Mouse (Mus musculus): ENCODE results near the gene 2610318N02Rik. TPM values are rescaled to one million over a fixed set of nuclear protein-coding genes. Genes with fewer than 3 reads are reported as not detected.

The 2610318N02Rik gene
- polyA plus RNA-seq, 1 experiment from 2014 or later: 174 TPM

- H3K27ac ChIP-seq (replicated peaks; ENCODE audit: low read depth, low read length): no peak overlapping the region
- peak overlapping the region; percentile 98 for H3K4me2 ChIP-seq (ENCODE audit: low read depth, severe bottlenecking)
- DNase-seq (ENCODE audit: low spot score) (peak; percentile 53), ATAC-seq (ENCODE audit: insufficient number of reproducible peaks, low FRiP score, low TSS enrichment, low read depth) (no peak)
- H3K9ac ChIP-seq (ENCODE audit: low read length): peak overlapping the region; percentile 40
- under 1% methylated on average over 41 of the region's 41 CpGs for WGBS
- peaks cover 6% of the 10 kb centered on the region for H3K27me3 ChIP-seq (ENCODE audit: control insufficient read depth, insufficient read depth, low read length)
- peaks cover 11% of the 10 kb centered on the region; the same call in 1 of the 2 replicates for H3K4me1 ChIP-seq (ENCODE audit: control insufficient read depth, insufficient read depth, low read length)
- H3K36me3 ChIP-seq (ENCODE audit: control insufficient read depth, insufficient read depth, low read length): 0 out of 2 replicates have a peak, but pooled peaks cover 4% of the 10 kb centered on the region
- peak overlapping the region; percentile 55 for H3K4me3 ChIP-seq (ENCODE audit: low read depth, low read length)
- no peaks in the 10 kb centered on the region for H3K9me3 ChIP-seq (ENCODE audit: control insufficient read depth, low read length)
Observed at GRCm38 (mm10) chr16:17147391-17147929, 22.5 kb upstream of the 2610318N02Rik start.

GRCm38 (mm10) chr16:17146772-17147235, 21.8 kb upstream of the 2610318N02Rik start, which contains the start of gene Ccdc116:
TSS of gene Ccdc116 (minus strand) at chr16:17147229.
- peak within 1 kb of the TSS; percentile 56 for H3K9ac ChIP-seq (ENCODE audit: low read length)
- DNase-seq (ENCODE audit: low spot score) (peak; percentile 89), ATAC-seq (ENCODE audit: insufficient number of reproducible peaks, low FRiP score, low TSS enrichment, low read depth) (peak; percentile 77)
- peak within 1 kb of the TSS; percentile 98 for H3K4me2 ChIP-seq (ENCODE audit: low read depth, severe bottlenecking)
- H3K4me1 ChIP-seq (ENCODE audit: control insufficient read depth, insufficient read depth, low read length): peaks cover 11% of the 10 kb centered on the region; the same call in 1 of the 2 replicates
- H3K36me3 ChIP-seq (ENCODE audit: control insufficient read depth, insufficient read depth, low read length): no peaks in the 10 kb centered on the region
- H3K27me3 ChIP-seq (ENCODE audit: control insufficient read depth, insufficient read depth, low read length): peaks cover 6% of the 10 kb centered on the region
- no peaks in the 10 kb centered on the region for H3K9me3 ChIP-seq (ENCODE audit: control insufficient read depth, low read length)
- WGBS: 0% methylated on average over 34 of the region's 34 CpGs
- H3K4me3 ChIP-seq (ENCODE audit: low read depth, low read length): peak within 1 kb of the TSS; percentile 55
- no peak within 1 kb of the TSS for H3K27ac ChIP-seq (replicated peaks; ENCODE audit: low read depth, low read length)

- peak; percentile 44 for DNase-seq (ENCODE audit: low spot score)
- H3K4me1 ChIP-seq (ENCODE audit: control insufficient read depth, insufficient read depth, low read length): peaks cover 11% of the 10 kb centered on the region; the same call in 1 of the 2 replicates
- no peak within 1 kb of the TSS for H3K27ac ChIP-seq (replicated peaks; ENCODE audit: low read depth, low read length)
- H3K4me2 ChIP-seq (ENCODE audit: low read depth, severe bottlenecking): no peak within 1 kb of the TSS
- no peak within 1 kb of the TSS for H3K4me3 ChIP-seq (ENCODE audit: low read depth, low read length)
- H3K9ac ChIP-seq (ENCODE audit: low read length): no peak within 1 kb of the TSS
- no peaks in the 10 kb centered on the region for H3K9me3 ChIP-seq (ENCODE audit: control insufficient read depth, low read length)
- H3K36me3 ChIP-seq (ENCODE audit: control insufficient read depth, insufficient read depth, low read length): no peaks in the 10 kb centered on the region
- H3K27me3 ChIP-seq (ENCODE audit: control insufficient read depth, insufficient read depth, low read length): peaks cover 6% of the 10 kb centered on the region
- ATAC-seq (ENCODE audit: insufficient number of reproducible peaks, low FRiP score, low TSS enrichment, low read depth): no peak
- WGBS: 21% methylated on average over 7 of the region's 7 CpGs
Observed at GRCm38 (mm10) chr16:17144339-17144738, 19.4 kb upstream of the 2610318N02Rik start, which contains the start of gene Ydjc. TSS of gene Ydjc (plus strand) at chr16:17144621.

- Histone ChIP-seq H3K9ac (ENCODE audit: low read length) (no peak overlapping the region), H3K9me3 (ENCODE audit: control insufficient read depth, low read length) (no peaks in the 10 kb centered on the region)
- ATAC-seq (ENCODE audit: insufficient number of reproducible peaks, low FRiP score, low TSS enrichment, low read depth): no peak
Observed at GRCm38 (mm10) chr16:17137355-17137754, 12.4 kb upstream of the 2610318N02Rik start.

GRCm38 (mm10) chr16:17132906-17133200, 7.9 kb upstream of the 2610318N02Rik start:
- WGBS: 46% methylated on average over 7 of the region's 7 CpGs
- Histone ChIP-seq H3K36me3 (ENCODE audit: control insufficient read depth, insufficient read depth, low read length) (no peaks in the 10 kb centered on the region), H3K27ac (replicated peaks; ENCODE audit: low read depth, low read length) (no peak overlapping the region; the same call in 1 of the 2 replicates), H3K27me3 (ENCODE audit: control insufficient read depth, insufficient read depth, low read length) (no peaks in the 10 kb centered on the region), H3K9ac (ENCODE audit: low read length) (peak overlapping the region; percentile 49), H3K4me3 (ENCODE audit: low read depth, low read length) (peak overlapping the region; percentile 67), H3K9me3 (ENCODE audit: control insufficient read depth, low read length) (no peaks in the 10 kb centered on the region), H3K4me2 (ENCODE audit: low read depth, severe bottlenecking) (peak overlapping the region; percentile 96), H3K4me1 (ENCODE audit: control insufficient read depth, insufficient read depth, low read length) (0 out of 2 replicates have a peak, but pooled peaks cover 8% of the 10 kb centered on the region)
- DNase-seq (ENCODE audit: low spot score) (peak; percentile 42), ATAC-seq (ENCODE audit: insufficient number of reproducible peaks, low FRiP score, low TSS enrichment, low read depth) (no peak)

More at GRCm38 (mm10) chr16:17137355-17137754, 12.4 kb upstream of the 2610318N02Rik start:
- Histone ChIP-seq H3K4me1 (ENCODE audit: control insufficient read depth, insufficient read depth, low read length) (no peaks in the 10 kb centered on the region), H3K27ac (replicated peaks; ENCODE audit: low read depth, low read length) (no peak overlapping the region), H3K36me3 (ENCODE audit: control insufficient read depth, insufficient read depth, low read length) (no peaks in the 10 kb centered on the region), H3K4me2 (ENCODE audit: low read depth, severe bottlenecking) (no peak overlapping the region), H3K27me3 (ENCODE audit: control insufficient read depth, insufficient read depth, low read length) (no peaks in the 10 kb centered on the region), H3K4me3 (ENCODE audit: low read depth, low read length) (no peak overlapping the region)
- 82% methylated on average over 15 of the region's 15 CpGs for WGBS
- DNase-seq (ENCODE audit: low spot score): no peak

GRCm38 (mm10) chr16:17132089-17132905, 7.3 kb upstream of the 2610318N02Rik start, which contains the start of gene Sdf2l1:
TSS of gene Sdf2l1 (minus strand) at chr16:17132383.
- H3K9ac ChIP-seq (ENCODE audit: low read length): peak within 1 kb of the TSS; percentile 76
- peak within 1 kb of the TSS; percentile 67 for H3K4me3 ChIP-seq (ENCODE audit: low read depth, low read length)
- peak; percentile 99 for ATAC-seq (ENCODE audit: insufficient number of reproducible peaks, low FRiP score, low TSS enrichment, low read depth)
- H3K9me3 ChIP-seq (ENCODE audit: control insufficient read depth, low read length): no peaks in the 10 kb centered on the region
- no peaks in the 10 kb centered on the region for H3K36me3 ChIP-seq (ENCODE audit: control insufficient read depth, insufficient read depth, low read length)
- peak within 1 kb of the TSS; percentile 45 for H3K27ac ChIP-seq (replicated peaks; ENCODE audit: low read depth, low read length)
- peak within 1 kb of the TSS; percentile 96 for H3K4me2 ChIP-seq (ENCODE audit: low read depth, severe bottlenecking)
- no peaks in the 10 kb centered on the region for H3K27me3 ChIP-seq (ENCODE audit: control insufficient read depth, insufficient read depth, low read length)
- H3K4me1 ChIP-seq (ENCODE audit: control insufficient read depth, insufficient read depth, low read length): 0 out of 2 replicates have a peak, but pooled peaks cover 8% of the 10 kb centered on the region
- under 1% methylated on average over 47 of the region's 47 CpGs for WGBS
- DNase-seq (ENCODE audit: low spot score): peak; percentile 99

GRCm38 (mm10) chr16:17131191-17132088, 6.5 kb upstream of the 2610318N02Rik start:
- H3K27ac ChIP-seq (replicated peaks; ENCODE audit: low read depth, low read length): peak overlapping the region; percentile 45
- H3K4me2 ChIP-seq (ENCODE audit: low read depth, severe bottlenecking): peak overlapping the region; percentile 96
- H3K4me1 ChIP-seq (ENCODE audit: control insufficient read depth, insufficient read depth, low read length): 0 out of 2 replicates have a peak, but pooled peaks cover 8% of the 10 kb centered on the region
- H3K36me3 ChIP-seq (ENCODE audit: control insufficient read depth, insufficient read depth, low read length): no peaks in the 10 kb centered on the region
- H3K9me3 ChIP-seq (ENCODE audit: control insufficient read depth, low read length): no peaks in the 10 kb centered on the region
- 4% methylated on average over 43 of the region's 43 CpGs for WGBS
- H3K27me3 ChIP-seq (ENCODE audit: control insufficient read depth, insufficient read depth, low read length): no peaks in the 10 kb centered on the region
- peak overlapping the region; percentile 76 for H3K9ac ChIP-seq (ENCODE audit: low read length)
- DNase-seq (ENCODE audit: low spot score) (peak; percentile 59), ATAC-seq (ENCODE audit: insufficient number of reproducible peaks, low FRiP score, low TSS enrichment, low read depth) (peak; percentile 85)
- peak overlapping the region; percentile 67 for H3K4me3 ChIP-seq (ENCODE audit: low read depth, low read length)

All from limb, embryonic 11.5 days (tissue).